Mouse (Mus musculus) ES-Bruce4 (cell line): Measurements from ENCODE around the gene Ndufs3. TPM values are rescaled to one million over a fixed set of nuclear protein-coding genes. Genes with fewer than 3 reads are reported as not detected.

Experiments
- H3K27ac ChIP-seq: 2 replicates; pipeline ENCODE4 v1.5.1; 2012; ENCODE audit warnings: low read length, inconsistent platforms; ENCODE audit not compliant: insufficient read depth
- H3K27me3 ChIP-seq: 2 replicates; pipeline ENCODE4 v1.6.1; 2012; ENCODE audit warnings: mild to moderate bottlenecking, low read length, inconsistent platforms; ENCODE audit not compliant: control insufficient read depth, poor library complexity, insufficient read depth, severe bottlenecking
- H3K36me3 ChIP-seq: 2 replicates; pipeline ENCODE4 v1.6.1; 2012; ENCODE audit warnings: inconsistent platforms, mild to moderate bottlenecking, low read length, moderate library complexity; ENCODE audit not compliant: control insufficient read depth, poor library complexity, insufficient read depth, severe bottlenecking
- H3K4me1 ChIP-seq: one replicate; pipeline ENCODE4 v1.8.1; 2011; ENCODE audit warnings: low read length; ENCODE audit not compliant: control insufficient read depth, insufficient read depth
- H3K4me3 ChIP-seq: 2 replicates; pipeline ENCODE4 v1.5.1; 2011; ENCODE audit warnings: low read depth, mild to moderate bottlenecking, low read length
- H3K9ac ChIP-seq: 2 replicates; pipeline ENCODE4 v1.6.1; 2012; ENCODE audit warnings: low read depth, mild to moderate bottlenecking, inconsistent platforms; ENCODE audit not compliant: poor library complexity, severe bottlenecking
- H3K9me3 ChIP-seq: replicated peaks from 2 replicates; pipeline ENCODE4 v1.6.1; 2012; ENCODE audit warnings: mild to moderate bottlenecking, low read length, inconsistent platforms; ENCODE audit not compliant: control insufficient read depth, poor library complexity, insufficient read depth, severe bottlenecking
- CTCF ChIP-seq: IDR thresholded peaks from one replicate; pipeline ENCODE4 v1.8.1; 2011; ENCODE audit warnings: low read depth, low read length
- EP300 ChIP-seq: IDR thresholded peaks from 2 replicates; pipeline ENCODE4 v1.6.1; 2011; ENCODE audit warnings: low read depth, low read length; ENCODE audit not compliant: insufficient read depth
- POLR2A ChIP-seq: IDR thresholded peaks from one replicate; pipeline ENCODE4 v1.8.1; 2011; ENCODE audit warnings: low read length; ENCODE audit not compliant: insufficient read depth
- polyA plus RNA-seq: library from polyadenylated mRNA; stranded (reverse); fragments of >200 nt; gene quantifications from 2 replicates; pipeline ENCODE4 v1.2.4, GENCODE M21; 2011; ENCODE audit warnings: low read depth; ENCODE audit not compliant: missing spikeins, insufficient read depth, insufficient read length

Gene Ndufs3
- polyA plus RNA-seq, 1 experiment, result 90.1 TPM

DNA sequence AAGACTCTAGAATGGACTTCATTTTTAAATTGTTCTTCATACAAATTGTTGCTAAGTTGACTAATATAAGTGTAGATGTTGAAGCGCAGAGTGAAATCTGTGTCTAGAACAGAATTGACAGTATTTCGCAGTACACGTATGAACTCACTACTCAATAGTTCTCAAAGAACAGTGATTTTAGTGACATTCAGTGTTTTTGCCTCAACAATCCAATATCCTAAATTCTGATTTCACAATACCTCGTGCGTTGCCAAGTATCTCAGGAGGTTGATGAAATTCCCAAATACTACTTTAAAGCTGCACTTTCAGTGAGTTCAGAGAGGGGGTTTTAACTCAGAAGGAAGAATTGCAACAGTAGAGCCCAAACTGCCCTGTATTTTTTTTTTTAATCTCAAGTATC is 56.3 kb downstream of the Ndufs3 start:
- peak overlapping the region; percentile 89; the same call in 1 of the 2 replicates for H3K9ac ChIP-seq
- H3K27me3 ChIP-seq, result no peaks in the 10 kb centered on the region

DNA sequence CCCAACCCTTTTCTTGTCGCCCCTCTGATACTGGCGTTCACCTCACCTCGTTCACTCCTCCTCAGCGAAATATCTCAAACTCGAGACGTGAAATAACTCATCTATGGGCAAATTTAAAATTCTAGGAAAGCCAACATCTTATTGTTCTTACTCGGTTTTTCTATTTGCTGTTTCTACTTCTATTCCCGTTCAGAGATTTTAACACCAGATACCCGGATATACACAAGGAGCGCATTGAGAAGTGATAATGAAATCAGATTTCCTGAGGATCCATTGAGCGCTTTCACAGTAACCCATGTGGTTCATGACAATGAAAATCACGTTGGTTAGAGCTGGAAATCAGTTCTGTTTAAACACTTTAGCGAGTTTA is 57.0 kb downstream of the Ndufs3 start:
- H3K9ac ChIP-seq, result peak overlapping the region; percentile 89
- H3K27ac ChIP-seq, result peak overlapping the region; percentile 23; the same call in 1 of the 2 replicates
- TF ChIP-seq CTCF (no peak), POLR2A (no peak), EP300 (no peak)
- H3K4me3 ChIP-seq, result peak overlapping the region; percentile 86
- no peaks in the 10 kb centered on the region for H3K4me1 ChIP-seq
- H3K27me3 ChIP-seq, result no peaks in the 10 kb centered on the region
- peaks cover 29% of the 10 kb centered on the region for H3K36me3 ChIP-seq
- H3K9me3 ChIP-seq, result no peaks in the 10 kb centered on the region

More for the DNA sequence above, 56.3 kb downstream of the Ndufs3 start:
- Histone ChIP-seq H3K27ac (no peak overlapping the region), H3K4me3 (no peak overlapping the region), H3K36me3 (peaks cover 34% of the 10 kb centered on the region), H3K4me1 (no peaks in the 10 kb centered on the region), H3K9me3 (no peaks in the 10 kb centered on the region)
- TF ChIP-seq EP300 (no peak), POLR2A (no peak), CTCF (no peak)

DNA sequence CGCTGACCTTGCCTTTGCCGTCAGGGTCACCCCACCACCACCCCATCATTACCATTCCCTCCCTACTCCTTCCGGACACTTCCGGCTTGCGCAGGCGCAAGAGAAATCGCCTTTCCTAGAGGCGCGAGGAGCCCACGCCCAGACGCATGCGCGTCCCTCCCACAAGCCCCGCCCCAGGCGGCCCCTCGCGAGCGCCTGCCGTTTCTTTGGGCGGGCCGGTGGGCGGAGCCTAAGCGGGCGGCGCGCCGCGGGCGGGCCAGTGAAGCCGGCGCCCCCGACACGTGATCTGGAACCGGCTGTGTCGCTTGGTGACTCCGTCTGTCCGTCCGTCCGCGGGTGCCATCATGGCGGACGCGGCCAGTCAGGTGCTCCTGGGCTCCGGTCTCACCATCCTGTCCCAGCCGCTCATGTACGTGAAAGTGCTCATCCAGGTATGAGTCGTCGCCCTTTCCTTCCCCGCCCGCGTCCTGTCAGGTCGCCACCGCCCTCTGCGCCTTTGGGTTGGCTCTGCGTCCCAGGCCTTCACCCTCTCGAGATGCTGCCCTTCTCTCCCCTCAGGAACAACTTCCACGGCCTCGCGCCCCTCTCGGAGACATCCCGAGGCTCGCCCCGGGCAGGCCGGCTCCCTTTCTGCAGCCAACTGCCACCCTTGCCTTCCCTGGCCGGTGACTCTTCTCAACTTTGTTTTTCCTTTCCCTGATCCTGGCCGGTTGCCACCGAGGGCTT is 57.5 kb downstream of the Ndufs3 start, which contains the start of gene Mtch2:
TSS of gene Mtch2 (plus strand) at position 201 of the 726 bp plus-strand sequence.
- Histone ChIP-seq H3K27me3 (no peaks in the 10 kb centered on the region), H3K36me3 (peaks cover 23% of the 10 kb centered on the region), H3K4me3 (peak within 1 kb of the TSS; percentile 86), H3K9ac (peak within 1 kb of the TSS; percentile 89), H3K4me1 (no peaks in the 10 kb centered on the region), H3K9me3 (no peaks in the 10 kb centered on the region), H3K27ac (peak within 1 kb of the TSS; percentile 79)
- TF ChIP-seq POLR2A, result peak; percentile 93
- no peak for TF ChIP-seq CTCF
- TF ChIP-seq EP300, result peak; percentile 49; the same call in 1 of the 2 replicates

DNA sequence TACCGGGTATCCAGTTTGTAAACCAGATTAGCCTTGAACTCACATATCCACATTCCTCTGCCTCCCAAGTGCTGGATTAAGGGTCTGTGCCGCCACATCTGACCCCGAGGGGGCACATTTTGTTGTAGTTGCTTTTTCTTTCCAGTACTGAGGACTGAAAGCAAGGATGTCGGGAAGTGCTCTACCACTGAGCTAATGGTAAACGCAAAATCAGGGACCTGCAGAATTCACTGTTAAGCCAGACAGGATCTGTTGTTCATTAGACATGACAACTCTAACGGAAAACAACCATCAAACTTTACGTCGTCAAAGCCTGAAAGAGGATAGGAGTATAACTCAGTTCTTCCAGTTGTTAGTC is 58.1 kb downstream of the Ndufs3 start:
- peaks cover 18% of the 10 kb centered on the region for H3K36me3 ChIP-seq
- peak overlapping the region; percentile 81 for H3K9ac ChIP-seq
- H3K9me3 ChIP-seq, result no peaks in the 10 kb centered on the region
- peak overlapping the region; percentile 57 for H3K4me3 ChIP-seq
- peak overlapping the region; percentile 79 for H3K27ac ChIP-seq
- no peaks in the 10 kb centered on the region for H3K27me3 ChIP-seq
- H3K4me1 ChIP-seq, result no peaks in the 10 kb centered on the region
- TF ChIP-seq CTCF, result no peak
- no peak for TF ChIP-seq EP300
- no peak for TF ChIP-seq POLR2A

DNA sequence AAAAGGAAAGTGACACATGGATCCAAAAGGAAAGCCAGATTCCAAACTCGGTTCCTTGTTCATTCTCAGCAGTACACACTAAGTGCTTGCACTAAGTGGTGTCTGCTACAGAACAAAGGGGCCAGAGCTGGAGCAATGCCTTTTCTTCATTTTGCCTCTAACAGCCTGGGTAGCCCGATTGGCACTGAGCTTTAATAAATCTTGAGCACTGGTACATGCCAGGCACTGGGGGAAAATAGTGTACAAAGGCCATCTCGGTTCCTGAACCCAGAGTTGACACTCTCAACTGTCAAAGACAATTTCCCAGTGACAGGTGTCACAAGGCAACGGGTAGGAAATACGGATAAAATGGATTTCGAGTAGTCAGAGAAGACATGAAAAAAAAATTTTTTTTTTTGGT is 58.5 kb downstream of the Ndufs3 start:
- H3K9me3 ChIP-seq, result no peaks in the 10 kb centered on the region

DNA sequence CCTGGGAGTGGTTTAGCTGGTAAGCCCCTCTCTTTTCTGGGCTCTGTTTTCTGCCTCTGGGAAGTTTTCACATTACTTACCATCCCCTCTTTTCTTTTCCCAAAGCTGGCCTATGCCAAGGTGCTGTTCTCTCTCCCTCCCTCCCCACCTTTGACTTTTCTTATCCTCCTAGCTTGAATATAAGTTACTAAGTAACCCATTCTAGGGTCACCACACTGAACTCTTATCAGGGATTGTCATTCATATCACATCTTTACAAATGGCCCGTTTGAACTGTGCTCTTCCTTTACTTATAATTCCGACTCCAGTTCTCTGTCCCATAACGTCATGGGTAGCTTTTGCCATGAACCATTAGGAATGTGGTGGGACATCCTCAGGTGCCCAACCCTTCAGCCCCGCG is 59.4 kb downstream of the Ndufs3 start:
- Histone ChIP-seq H3K9me3 (no peaks in the 10 kb centered on the region), H3K9ac (no peak overlapping the region), H3K4me1 (no peaks in the 10 kb centered on the region)

More for the DNA sequence above, 58.5 kb downstream of the Ndufs3 start:
- no peaks in the 10 kb centered on the region for H3K4me1 ChIP-seq
- TF ChIP-seq POLR2A (no peak), CTCF (no peak), EP300 (no peak)
- no peak overlapping the region for H3K27ac ChIP-seq
- no peak overlapping the region for H3K4me3 ChIP-seq
- H3K36me3 ChIP-seq, result peaks cover 14% of the 10 kb centered on the region
- no peaks in the 10 kb centered on the region for H3K27me3 ChIP-seq
- H3K9ac ChIP-seq, result peak overlapping the region; percentile 81

More for the DNA sequence above, 59.4 kb downstream of the Ndufs3 start:
- TF ChIP-seq EP300 (no peak), POLR2A (no peak), CTCF (no peak)
- Histone ChIP-seq H3K27ac (no peak overlapping the region), H3K4me3 (no peak overlapping the region), H3K27me3 (no peaks in the 10 kb centered on the region), H3K36me3 (peaks cover 8% of the 10 kb centered on the region)

Other genes with a start within 250 kb of the Ndufs3 start
- gene Nup160, start 227.6 kb downstream of the Ndufs3 start, polyA plus RNA-seq, result 133 TPM in 2 replicates
- 144 and 146 TPM in 2 replicates for gene Fnbp4, start 159.5 kb downstream of the Ndufs3 start, polyA plus RNA-seq
- 2.2 and 3.3 TPM in 2 replicates for gene Agbl2, start 122.1 kb downstream of the Ndufs3 start, polyA plus RNA-seq
- gene Mtch2, start 57.7 kb downstream of the Ndufs3 start, polyA plus RNA-seq, result 263 and 277 TPM in 2 replicates
- 0.94 and 2.1 TPM in 2 replicates for gene C1qtnf4, start 19.0 kb downstream of the Ndufs3 start, polyA plus RNA-seq
- 20.7 and 24.0 TPM in 2 replicates for gene Kbtbd4, start 87 bp downstream of the Ndufs3 start, polyA plus RNA-seq
- gene Celf1, start 35.6 kb upstream of the Ndufs3 start, polyA plus RNA-seq, result 182 and 183 TPM in 2 replicates
- gene Rapsn, start 130.8 kb upstream of the Ndufs3 start, polyA plus RNA-seq, result 0.42 TPM in 1 of 2 replicates, not detected in the other
- 183 and 203 TPM in 2 replicates for gene Psmc3, start 149.2 kb upstream of the Ndufs3 start, polyA plus RNA-seq
- gene Slc39a13, start 165.6 kb upstream of the Ndufs3 start, polyA plus RNA-seq, result 9.2 and 14.1 TPM in 2 replicates
- gene Spi1, start 177.6 kb upstream of the Ndufs3 start, polyA plus RNA-seq, result not detected in 2 replicates
- not detected in 2 replicates for gene Mybpc3, start 213.3 kb upstream of the Ndufs3 start, polyA plus RNA-seq